Mouse (Mus musculus) spleen, adult 2 months (tissue): ENCODE results near the gene Slc10a1.

Experiments used
- CTCF ChIP-seq: fragments of 200-500 bp; IDR thresholded peaks from 2 replicates; pipeline ENCODE4 v1.5.1; 2011; ENCODE audit warnings: mild to moderate bottlenecking, inconsistent platforms; ENCODE audit not compliant: insufficient read depth, insufficient read length, insufficient replicate concordance; ENCODE audit errors: extremely low read depth
- POLR2A ChIP-seq: fragments of 200-500 bp; IDR thresholded peaks from 2 replicates; pipeline ENCODE4 v1.6.1; 2011; ENCODE audit warnings: low read depth, low read length, inconsistent platforms

GRCm38 (mm10) chr12:80971756-80972155, 3.3 kb upstream of the Slc10a1 start:
- TF ChIP-seq CTCF = no peak
- no peak for TF ChIP-seq POLR2A
